In genomic region chr11:102291051-102291535, GRCm38 (mm10) we compare ENCODE assay signal across 22 mouse cellular contexts. TPM values are rescaled to one million over a fixed set of nuclear protein-coding genes. Genes with fewer than 3 reads are reported as not detected.
A peak's percentile ranks its signal among the peaks of the same experiment; 100 is the strongest.
DNase-seq lines count a peak whose midpoint lies in the region; ATAC-seq and TF ChIP-seq lines count a peak whose summit lies in the region.
"Had no signal": no experiment of that assay in that cellular context is flagged by ENCODE, and none has a peak within 500 bp of the region (broad histone marks: within the 10 kb centered on the region; RNA-seq: fewer than 3 reads in every experiment).

No protein-coding gene starts in this region.

- TF ChIP-seq CTCF in CH12.LX (conservative IDR thresholded peaks at IDR 0.05 in 1 of 2, IDR thresholded peaks at IDR 0.05 in 1 of 2; ENCODE audit: low read depth in 2 of 2, low read length in 2 of 2): no peak

- WGBS in heart, embryonic 10.5 days: 84% methylated on average over 11 of the region's 11 CpGs
- WGBS in limb, embryonic 13.5 days: 89% methylated on average over 11 of the region's 11 CpGs
- whole genome bisulfite sequencing in limb, embryonic 10.5 days: 88% methylated on average over 11 of the region's 11 CpGs

- H3K9me3 ChIP-seq in heart, embryonic 10.5 days: no peaks in the 10 kb centered on the region
- no peaks in the 10 kb centered on the region for H3K9me3 ChIP-seq in limb, embryonic 13.5 days
- H3K9me3 ChIP-seq in limb, embryonic 10.5 days (replicated peaks): no peaks in the 10 kb centered on the region
- H3K9me3 ChIP-seq in CH12.LX (replicated peaks; ENCODE audit: low read length): no peaks in the 10 kb centered on the region
- H3K9me3 ChIP-seq: forebrain, embryonic 12.5 days; megakaryocyte, embryonic 14.5 days had no signal

- H3K9ac ChIP-seq in limb, embryonic 13.5 days: peak overlapping the region; percentile 1; the same call in 1 of the 2 replicates
- no peak overlapping the region for H3K9ac ChIP-seq in CH12.LX (ENCODE audit: insufficient read depth, low read depth)
- H3K9ac ChIP-seq: forebrain, embryonic 12.5 days had no signal

- H3K4me2 ChIP-seq in limb, embryonic 13.5 days (replicated peaks): no peak overlapping the region
- no peak overlapping the region for H3K4me2 ChIP-seq in CH12.LX (ENCODE audit: insufficient read depth, low read depth, poor library complexity, severe bottlenecking)
- H3K4me2 ChIP-seq: forebrain, embryonic 12.5 days had no signal

- no peaks in the 10 kb centered on the region for H3K27me3 ChIP-seq in heart, embryonic 10.5 days (ENCODE audit: insufficient read depth, poor library complexity, severe bottlenecking)
- H3K27me3 ChIP-seq in limb, embryonic 13.5 days: no peaks in the 10 kb centered on the region
- no peaks in the 10 kb centered on the region for H3K27me3 ChIP-seq in limb, embryonic 10.5 days (ENCODE audit: low read depth, poor library complexity, severe bottlenecking)
- no peaks in the 10 kb centered on the region for H3K27me3 ChIP-seq in CH12.LX (replicated peaks)
- H3K27me3 ChIP-seq: forebrain, embryonic 12.5 days; megakaryocyte, embryonic 14.5 days had no signal

- peaks cover 74% of the 10 kb centered on the region for H3K36me3 ChIP-seq in heart, embryonic 10.5 days
- peaks cover 74% of the 10 kb centered on the region for H3K36me3 ChIP-seq in limb, embryonic 13.5 days
- H3K36me3 ChIP-seq in limb, embryonic 10.5 days: peaks cover 82% of the 10 kb centered on the region
- H3K36me3 ChIP-seq in CH12.LX (replicated peaks in 1 of 2; ENCODE audit: control insufficient read depth in 1 of 2, insufficient read depth in 1 of 2, low read length in 1 of 2): peaks cover 62 to 89% of the 10 kb centered on the region in 2 experiments

- H3K4me3 ChIP-seq in heart, embryonic 10.5 days: no peak overlapping the region
- H3K4me3 ChIP-seq in limb, embryonic 13.5 days: no peak overlapping the region
- H3K4me3 ChIP-seq in limb, embryonic 10.5 days: no peak overlapping the region
- no peak overlapping the region for H3K4me3 ChIP-seq in CH12.LX (replicated peaks in 1 of 3; ENCODE audit: low read depth in 2 of 3, low read length in 2 of 3, poor library complexity in 1 of 3)
- H3K4me3 ChIP-seq: forebrain, embryonic 12.5 days; heart, adult 2 months; megakaryocyte, embryonic 14.5 days had no signal

- no peak for TF ChIP-seq RAD21 in CH12.LX (IDR thresholded peaks at IDR 0.05; ENCODE audit: low read depth, low read length)

- dilution Hi-C loops in CH12.LX (cut with MboI; ENCODE audit: extremely low pct_ligation_motif_present, extremely low pct_unique_long_range_greater_than_20kb, low sequenced_read_pairs): no loop called here

- no peak for TF ChIP-seq EP300 in CH12.LX (IDR thresholded peaks at IDR 0.05; ENCODE audit: low read length)

- H3K79me2 ChIP-seq in CH12.LX (replicated peaks; ENCODE audit: control insufficient read depth, extremely low read depth, insufficient read depth, poor library complexity, severe bottlenecking): peaks cover 13% of the 10 kb centered on the region

- ATAC-seq in limb, embryonic 13.5 days (ENCODE audit: low FRiP score, low read depth): no peak
- ATAC-seq: midbrain, embryonic 16.5 days had no signal

- in situ Hi-C loops in CH12.LX (cut with MboI; ENCODE audit: low pct_ligation_motif_present, low pct_unique_long_range_greater_than_20kb, low sequenced_read_pairs): loop anchor here (5.0 kb wide), 1 partner anchor 121 kb away; no protein-coding TSS in a partner anchor

- TF ChIP-seq POLR2A in CH12.LX (IDR thresholded peaks at IDR 0.05; ENCODE audit: low read depth, low read length): no peak

- H3K27ac ChIP-seq in heart, embryonic 10.5 days: no peak overlapping the region
- no peak overlapping the region for H3K27ac ChIP-seq in limb, embryonic 13.5 days
- no peak overlapping the region for H3K27ac ChIP-seq in limb, embryonic 10.5 days
- peak overlapping the region; percentile 21; the same call in 1 of the 2 replicates for H3K27ac ChIP-seq in CH12.LX (ENCODE audit: insufficient read depth, low read depth)
- H3K27ac ChIP-seq: forebrain, embryonic 12.5 days; heart, adult 2 months had no signal

- peaks cover 33% of the 10 kb centered on the region for H3K4me1 ChIP-seq in heart, embryonic 10.5 days
- H3K4me1 ChIP-seq in limb, embryonic 13.5 days: peaks cover 29% of the 10 kb centered on the region
- H3K4me1 ChIP-seq in limb, embryonic 10.5 days: peaks cover 30% of the 10 kb centered on the region
- peaks cover 20 to 59% of the 10 kb centered on the region in 2 experiments for H3K4me1 ChIP-seq in CH12.LX (ENCODE audit: control insufficient read depth in 1 of 2, insufficient read depth in 2 of 2)

- peak; percentile 9 for DNase-seq in adrenal gland, adult 2 months
- no peak for DNase-seq in adrenal gland, adult 8-10 months
- DNase-seq in heart, adult 11 months: peak; percentile 92
- DNase-seq in heart, embryonic 10.5 days (ENCODE audit: low spot score): no peak
- DNase-seq in limb, embryonic 10.5 days (ENCODE audit: low spot score): no peak
- no peak for DNase-seq in CH12.LX (ENCODE audit: extremely low read depth)
- DNase-seq in lung, postnatal 25 days (ENCODE audit: low spot score): no peak
- DNase-seq: adrenal gland, postnatal 36 days; cerebellum, adult 2 months; embryo, embryonic 11 days; gastrocnemius, postnatal 14 days; heart, postnatal 10 days; kidney, adult 11 months; lung, postnatal 10 days; right cerebral cortex, postnatal 4 days; thymus, postnatal 25 days had no signal

TF ChIP-seq in CH12.LX, 34 proteins besides CTCF, POLR2A, EP300 and RAD21 (continues in another document):
- TF ChIP-seq POLR2AphosphoS2 (IDR thresholded peaks at IDR 0.05; ENCODE audit: low read depth, low read length): no peak
- no peak for TF ChIP-seq USF2 (conservative IDR thresholded peaks at IDR 0.05; ENCODE audit: low read depth, low read length)
- TF ChIP-seq MAFK (IDR thresholded peaks at IDR 0.05; ENCODE audit: insufficient replicate concordance, low read length): no peak
- no peak for TF ChIP-seq ZMIZ1 (IDR thresholded peaks at IDR 0.05; ENCODE audit: low read depth, low read length)
- TF ChIP-seq CHD1 (IDR thresholded peaks at IDR 0.05; ENCODE audit: low read depth, low read length): no peak
- TF ChIP-seq USF1 (IDR thresholded peaks at IDR 0.05; ENCODE audit: low read depth, low read length): no peak

RNA-seq across cellular contexts. Expression of gene Atxn7l3, which starts 5.3 kb away (rescaled TPM):
- total RNA-seq in adrenal gland, adult 2 months (2021): 10 to 100 TPM; 44.2 to 45.1 TPM
- 43.2 and 46.5 TPM in 2 replicates for polyA plus RNA-seq in adrenal gland, adult 2 months (2012; rRNA removed)
- total RNA-seq in adrenal gland, adult 8-10 months (2022): 10 to 100 TPM; 51.0 to 53.8 (median 52.3) TPM
- 9.1 and 14.3 TPM in 2 replicates for polyA plus RNA-seq in heart, embryonic 10.5 days (2016; fragmentation: Nextera tagmentation; extraction: Ambion mirVana)
- polyA plus RNA-seq in limb, embryonic 13.5 days (2015; fragmentation: Nextera tagmentation; extraction: Ambion mirVana): 20.7 and 21.4 TPM in 2 replicates
- 16.6 and 20.1 TPM in 2 replicates for polyA plus RNA-seq in limb, embryonic 10.5 days (2016; fragmentation: Nextera tagmentation; extraction: Ambion mirVana)
- total RNA-seq in CH12.LX (2012; rRNA removed) (46.6 and 51.3 TPM in 2 replicates), CH12.LX (2014; rRNA removed) (38.3 and 40.7 TPM in 2 replicates)
- polyA plus RNA-seq in CH12.LX (2012; ENCODE audit: insufficient read length, low read depth): 52.0 and 59.0 TPM in 2 replicates

RNA-seq across cellular contexts. Expression of gene Tmub2, which starts 6.4 kb away (rescaled TPM):
- 10 to 100 TPM; 57.2 to 59.4 TPM for total RNA-seq in adrenal gland, adult 2 months (2021)
- 55.8 and 58.9 TPM in 2 replicates for polyA plus RNA-seq in adrenal gland, adult 2 months (2012; rRNA removed)
- total RNA-seq in adrenal gland, adult 8-10 months (2022): 10 to 100 TPM; 59.6 to 67.4 (median 63.3) TPM
- 40.1 and 41.8 TPM in 2 replicates for polyA plus RNA-seq in heart, embryonic 10.5 days (2016; fragmentation: Nextera tagmentation; extraction: Ambion mirVana)
- 52.8 and 57.3 TPM in 2 replicates for polyA plus RNA-seq in limb, embryonic 13.5 days (2015; fragmentation: Nextera tagmentation; extraction: Ambion mirVana)
- 37.3 and 44.0 TPM in 2 replicates for polyA plus RNA-seq in limb, embryonic 10.5 days (2016; fragmentation: Nextera tagmentation; extraction: Ambion mirVana)
- total RNA-seq in CH12.LX (2012; rRNA removed) (27.8 and 31.0 TPM in 2 replicates), CH12.LX (2014; rRNA removed) (24.8 and 27.0 TPM in 2 replicates)
- polyA plus RNA-seq in CH12.LX (2012; ENCODE audit: insufficient read length, low read depth): 32.4 and 32.9 TPM in 2 replicates

RNA-seq across cellular contexts. Expression of gene Asb16, which starts 22.6 kb away (rescaled TPM):
- total RNA-seq in adrenal gland, adult 2 months (2021): under 1 TPM; 0.12 to 0.45 TPM
- 0.75 and 0.95 TPM in 2 replicates for polyA plus RNA-seq in adrenal gland, adult 2 months (2012; rRNA removed)
- 1 to 10 TPM in 2 of 4 experiments, under 1 TPM in 2; 0.20 to 1.2 (median 0.78) TPM for total RNA-seq in adrenal gland, adult 8-10 months (2022)
- 0.06 and 0.08 TPM in 2 replicates for polyA plus RNA-seq in heart, embryonic 10.5 days (2016; fragmentation: Nextera tagmentation; extraction: Ambion mirVana)
- polyA plus RNA-seq in limb, embryonic 13.5 days (2015; fragmentation: Nextera tagmentation; extraction: Ambion mirVana): 0.22 TPM in 2 replicates
- polyA plus RNA-seq in limb, embryonic 10.5 days (2016; fragmentation: Nextera tagmentation; extraction: Ambion mirVana): 0.06 and 0.08 TPM in 2 replicates
- total RNA-seq in CH12.LX (2012; rRNA removed) (0.04 TPM in 1 of 2 replicates, not detected in the other), CH12.LX (2014; rRNA removed) (not detected in 2 replicates)
- polyA plus RNA-seq in CH12.LX (2012; ENCODE audit: insufficient read length, low read depth): not detected in 2 replicates
- polyA plus RNA-seq: forebrain, embryonic 12.5 days; kidney, embryonic 16.5 days had no signal

RNA-seq across cellular contexts. Expression of gene Ubtf, which starts 28.4 kb away (rescaled TPM):
- 100 to 1,000 TPM in 1 of 2 experiments, 10 to 100 TPM in 1; 95.9 to 110 TPM for total RNA-seq in adrenal gland, adult 2 months (2021)
- 24.2 and 25.4 TPM in 2 replicates for polyA plus RNA-seq in adrenal gland, adult 2 months (2012; rRNA removed)
- 100 to 1,000 TPM in 1 of 4 experiments, 10 to 100 TPM in 3; 87.3 to 115 (median 94.5) TPM for total RNA-seq in adrenal gland, adult 8-10 months (2022)
- polyA plus RNA-seq in heart, embryonic 10.5 days (2016; fragmentation: Nextera tagmentation; extraction: Ambion mirVana): 60.4 and 75.4 TPM in 2 replicates
- polyA plus RNA-seq in limb, embryonic 13.5 days (2015; fragmentation: Nextera tagmentation; extraction: Ambion mirVana): 83.9 and 85.9 TPM in 2 replicates
- 102 and 108 TPM in 2 replicates for polyA plus RNA-seq in limb, embryonic 10.5 days (2016; fragmentation: Nextera tagmentation; extraction: Ambion mirVana)
- total RNA-seq in CH12.LX (2012; rRNA removed) (126 and 142 TPM in 2 replicates), CH12.LX (2014; rRNA removed) (89.9 and 99.8 TPM in 2 replicates)
- polyA plus RNA-seq in CH12.LX (2012; ENCODE audit: insufficient read length, low read depth): 124 and 149 TPM in 2 replicates

RNA-seq across cellular contexts. Expression of gene BC030867, which starts 42.4 kb away (rescaled TPM):
- total RNA-seq in adrenal gland, adult 2 months (2021): under 1 TPM; 0.35 to 0.93 TPM
- 1.2 and 1.6 TPM in 2 replicates for polyA plus RNA-seq in adrenal gland, adult 2 months (2012; rRNA removed)
- under 1 TPM; 0.41 to 0.83 (median 0.56) TPM for total RNA-seq in adrenal gland, adult 8-10 months (2022)
- polyA plus RNA-seq in heart, embryonic 10.5 days (2016; fragmentation: Nextera tagmentation; extraction: Ambion mirVana): 16.5 and 19.4 TPM in 2 replicates
- 15.8 and 16.1 TPM in 2 replicates for polyA plus RNA-seq in limb, embryonic 13.5 days (2015; fragmentation: Nextera tagmentation; extraction: Ambion mirVana)
- 33.4 and 35.7 TPM in 2 replicates for polyA plus RNA-seq in limb, embryonic 10.5 days (2016; fragmentation: Nextera tagmentation; extraction: Ambion mirVana)
- total RNA-seq in CH12.LX (2012; rRNA removed): 25.6 and 26.2 TPM in 2 replicates
- 9.7 and 11.4 TPM in 2 replicates for total RNA-seq in CH12.LX (2014; rRNA removed)
- polyA plus RNA-seq in CH12.LX (2012; ENCODE audit: insufficient read length, low read depth): 34.0 and 35.2 TPM in 2 replicates

Comparison
In these comparisons a context has a peak if more than half of its experiments do, and no peak if none do; other contexts are left out.
1. DNase-seq: peak in adrenal gland, adult 2 months (single experiment) and heart, adult 11 months (single experiment); none in adrenal gland, adult 8-10 months (single experiment), heart, embryonic 10.5 days (single experiment), limb, embryonic 10.5 days (single experiment), CH12.LX (single experiment) and lung, postnatal 25 days (single experiment).